Mouse (Mus musculus) adrenal gland (tissue): ENCODE data around the gene Slc25a1.

Source experiments
- intact Hi-C: fragments of 180-260 bp; cut with DNase I; formaldehyde crosslinking; loops from one replicate; pipeline ENCODE4 v1.15.1; 2025

The Slc25a1 gene

GRCm38 (mm10) chr16:17927351-17928082 lies 502 bp downstream of the Slc25a1 start:
- intact Hi-C loops: loop anchor here (5.0 kb wide), 1 partner anchor 60 kb away; no protein-coding TSS in a partner anchor

- intact Hi-C loops: no loop called here
Observed at GRCm38 (mm10) chr16:17922163-17922538, 5.9 kb downstream of the Slc25a1 start.

- intact Hi-C loops: no loop called here
Observed at GRCm38 (mm10) chr16:17921325-17922162, 6.5 kb downstream of the Slc25a1 start.

- intact Hi-C loops: no loop called here
Observed at GRCm38 (mm10) chr16:17920586-17920985, 7.4 kb downstream of the Slc25a1 start.

- intact Hi-C loops: loop anchor here (10.0 kb wide), 1 partner anchor 130 kb away; no protein-coding TSS in a partner anchor
Observed at GRCm38 (mm10) chr16:17914307-17915249, 13.4 kb downstream of the Slc25a1 start, which contains the start of gene Gsc2. Gene Gsc2 (minus strand): TSS chr16:17915059.

GRCm38 (mm10) chr16:17911052-17911595 lies 16.9 kb downstream of the Slc25a1 start, which contains the start of gene Ess2:
Gene Ess2 (minus strand): TSS chr16:17911348.
- intact Hi-C loops: loop anchor here (10.0 kb wide), 1 partner anchor 134 kb away; no protein-coding TSS in a partner anchor

- intact Hi-C loops: no loop called here
Observed at GRCm38 (mm10) chr16:17898462-17898861, 29.6 kb downstream of the Slc25a1 start, which contains the start of the genes Dgcr2 and Tssk2. Gene Dgcr2 (minus strand): TSS chr16:17898562. Gene Tssk2 (plus strand): TSS chr16:17898637.

GRCm38 (mm10) chr16:17896091-17896490 lies 31.9 kb downstream of the Slc25a1 start:
- intact Hi-C loops: no loop called here

- intact Hi-C loops: no loop called here
Observed at GRCm38 (mm10) chr16:17893923-17894322, 34.1 kb downstream of the Slc25a1 start, which contains the start of gene Tssk1. Gene Tssk1 (plus strand): TSS chr16:17894223.

- intact Hi-C loops: no loop called here
Observed at GRCm38 (mm10) chr16:17892606-17893005, 35.4 kb downstream of the Slc25a1 start.

GRCm38 (mm10) chr16:17891567-17891959 lies 36.5 kb downstream of the Slc25a1 start, which contains the start of gene Gm20518:
Gene Gm20518 (minus strand): TSS chr16:17891671.
- intact Hi-C loops: no loop called here

GRCm38 (mm10) chr16:17890917-17891566 lies 37.0 kb downstream of the Slc25a1 start:
- intact Hi-C loops: no loop called here

GRCm38 (mm10) chr16:17890342-17890727 lies 37.7 kb downstream of the Slc25a1 start:
- intact Hi-C loops: no loop called here

- intact Hi-C loops: no loop called here
Observed at GRCm38 (mm10) chr16:17889689-17890341, 38.2 kb downstream of the Slc25a1 start.

- intact Hi-C loops: no loop called here
Observed at GRCm38 (mm10) chr16:17884116-17884515, 43.9 kb downstream of the Slc25a1 start.

GRCm38 (mm10) chr16:17882196-17882595 lies 45.8 kb downstream of the Slc25a1 start:
- intact Hi-C loops: no loop called here

GRCm38 (mm10) chr16:17879571-17879970 lies 48.4 kb downstream of the Slc25a1 start:
- intact Hi-C loops: no loop called here

- intact Hi-C loops: no loop called here
Observed at GRCm38 (mm10) chr16:17876096-17876495, 51.9 kb downstream of the Slc25a1 start.
